Mouse (Mus musculus) embryonic stem cell, embryonic (primary cell): ENCODE data around the gene Kcnh8.

ENCODE experiments used
- CTCF ChIA-PET, 4 experiments: fragments of 300-600 bp in 2 of 4; fragments of 350-600 bp in 2 of 4; sonication (Branson Sonifier 250); formaldehyde crosslinking; loops; one replicate each; lab custom pipeline; 2022; ENCODE audit warnings: inconsistent platforms in 2 of 4; lab: Charles Lee
- POLR2A ChIA-PET, 4 experiments: fragments of 300-600 bp in 2 of 4; fragments of 350-600 bp in 2 of 4; sonication (Branson Sonifier 250); formaldehyde crosslinking; loops; one replicate each; lab custom pipeline; 2022; ENCODE audit warnings: antibody characterized with exemption in 4 of 4, inconsistent platforms in 1 of 4; lab: Charles Lee

Kcnh8 gene

GRCm38 (mm10) chr17:52738436-52738835, 135.9 kb downstream of the Kcnh8 start:
- ChIA-PET POLR2A (interaction anchor here in 1 of 4 experiments (0.6 kb wide), 1 partner anchor 1061 kb away, joined by 3 read pairs; no protein-coding TSS in a partner anchor), CTCF (no interaction called here)

GRCm38 (mm10) chr17:52788151-52788550, 185.6 kb downstream of the Kcnh8 start:
- POLR2A ChIA-PET, result no interaction called here
- CTCF ChIA-PET, result no interaction called here

- POLR2A ChIA-PET, result no interaction called here
- CTCF ChIA-PET, result interaction anchor here (0.6 to 1.1 kb wide), 8 partner anchors 13 to 1236 kb away, joined by 3 to 8 read pairs (median 4); no protein-coding TSS in a partner anchor
Measured at GRCm38 (mm10) chr17:52804463-52804862, 202.0 kb downstream of the Kcnh8 start.

GRCm38 (mm10) chr17:52810773-52811172, 208.3 kb downstream of the Kcnh8 start:
- POLR2A ChIA-PET, result no interaction called here
- CTCF ChIA-PET, result no interaction called here

- CTCF ChIA-PET, result no interaction called here
- POLR2A ChIA-PET, result no interaction called here
Measured at GRCm38 (mm10) chr17:52819007-52819406, 216.5 kb downstream of the Kcnh8 start.

- ChIA-PET CTCF (no interaction called here), POLR2A (no interaction called here)
Measured at GRCm38 (mm10) chr17:52829678-52830077, 227.2 kb downstream of the Kcnh8 start.

- ChIA-PET CTCF (no interaction called here), POLR2A (no interaction called here)
Measured at GRCm38 (mm10) chr17:52873195-52873594, 270.7 kb downstream of the Kcnh8 start.

- CTCF ChIA-PET, result interaction anchor here in 3 of 4 experiments (0.6 to 1.1 kb wide), 3 partner anchors 14 to 305 kb away, joined by 3 to 4 read pairs (median 3); no protein-coding TSS in a partner anchor
- POLR2A ChIA-PET, result no interaction called here
Measured at GRCm38 (mm10) chr17:52878964-52879363, 276.5 kb downstream of the Kcnh8 start.

- POLR2A ChIA-PET, result no interaction called here
- CTCF ChIA-PET, result interaction anchor here in 1 of 4 experiments (1.3 kb wide), 1 partner anchor 510 kb away, joined by 4 read pairs; no protein-coding TSS in a partner anchor
Measured at GRCm38 (mm10) chr17:52880051-52880450, 277.5 kb downstream of the Kcnh8 start.

- ChIA-PET CTCF (no interaction called here), POLR2A (no interaction called here)
Measured at GRCm38 (mm10) chr17:52885210-52885609, 282.7 kb downstream of the Kcnh8 start.

- CTCF ChIA-PET, result no interaction called here
- POLR2A ChIA-PET, result no interaction called here
Measured at GRCm38 (mm10) chr17:52920519-52921106, 318.1 kb downstream of the Kcnh8 start.

- ChIA-PET CTCF (no interaction called here), POLR2A (no interaction called here)
Measured at GRCm38 (mm10) chr17:52943966-52944365, 341.5 kb downstream of the Kcnh8 start.

GRCm38 (mm10) chr17:52972735-52973134, 370.2 kb downstream of the Kcnh8 start:
- ChIA-PET CTCF (interaction anchor here in 1 of 4 experiments (0.7 kb wide), 1 partner anchor 432 kb away, joined by 8 read pairs; no protein-coding TSS in a partner anchor), POLR2A (no interaction called here)

- CTCF ChIA-PET, result interaction anchor here in 1 of 4 experiments (1.1 kb wide), 1 partner anchor 407 kb away, joined by 4 read pairs; no protein-coding TSS in a partner anchor
Measured at GRCm38 (mm10) chr17:52980958-52981357, 378.4 kb downstream of the Kcnh8 start.

More at GRCm38 (mm10) chr17:52980958-52981357, 378.4 kb downstream of the Kcnh8 start:
- POLR2A ChIA-PET, result no interaction called here
